Mouse (Mus musculus) NIH3T3 (cell line): ENCODE measurements at regions not wholly inside any gene's neighbourhood (a gene's known extent, or its start where the extent isn't known, plus 50 kb on each side); places are given as distances from the start of the nearest gene placed in this dataset.

Source experiments
- DNase-seq: peaks from one replicate; pipeline ENCODE4 v3.0.0-alpha.2; 2012; ENCODE audit warnings: low read depth

GRCm38 (mm10) chr11:114548658-114549057 is 119.7 kb upstream of the Rpl38 start:
- DNase-seq, result no peak

GRCm38 (mm10) chr11:114544212-114544611 is 124.1 kb upstream of the Rpl38 start:
- no peak for DNase-seq

- no peak for DNase-seq
Observed at GRCm38 (mm10) chr11:114542167-114542566, 126.2 kb upstream of the Rpl38 start.

GRCm38 (mm10) chr11:114540503-114540902 is 127.8 kb upstream of the Rpl38 start:
- peak; percentile 8 for DNase-seq

GRCm38 (mm10) chr11:114536616-114537493 is 131.5 kb upstream of the Rpl38 start:
- DNase-seq, result no peak

- no peak for DNase-seq
Observed at GRCm38 (mm10) chr11:114535900-114536299, 132.4 kb upstream of the Rpl38 start.

- no peak for DNase-seq
Observed at GRCm38 (mm10) chr11:114534436-114534835, 133.9 kb upstream of the Rpl38 start.

GRCm38 (mm10) chr11:114531241-114531765 is 137.0 kb upstream of the Rpl38 start:
- DNase-seq, result no peak

GRCm38 (mm10) chr11:114528937-114529772 is 139.2 kb upstream of the Rpl38 start:
- no peak for DNase-seq

GRCm38 (mm10) chr11:114523444-114524238 is 144.7 kb upstream of the Rpl38 start:
- DNase-seq, result peak; percentile 60

- no peak for DNase-seq
Observed at GRCm38 (mm10) chr11:114515278-114515677, 153.0 kb upstream of the Rpl38 start.

GRCm38 (mm10) chr11:114514126-114514525 is 154.2 kb upstream of the Rpl38 start:
- DNase-seq, result no peak

- DNase-seq, result no peak
Observed at GRCm38 (mm10) chr11:114513446-114513845, 154.9 kb upstream of the Rpl38 start.

GRCm38 (mm10) chr11:114511994-114512393 is 156.3 kb upstream of the Rpl38 start:
- no peak for DNase-seq

GRCm38 (mm10) chr11:114502562-114502961 is 165.8 kb upstream of the Rpl38 start:
- DNase-seq, result no peak

- DNase-seq, result no peak
Observed at GRCm38 (mm10) chr11:114501869-114502540, 166.3 kb upstream of the Rpl38 start.

- no peak for DNase-seq
Observed at GRCm38 (mm10) chr11:114500416-114500815, 167.9 kb upstream of the Rpl38 start.

GRCm38 (mm10) chr11:114499665-114500064 is 168.7 kb upstream of the Rpl38 start:
- no peak for DNase-seq

GRCm38 (mm10) chr11:114495520-114495921 is 172.8 kb upstream of the Rpl38 start:
- peak; percentile 3 for DNase-seq

- no peak for DNase-seq
Observed at GRCm38 (mm10) chr11:114486455-114486854, 181.9 kb upstream of the Rpl38 start.

GRCm38 (mm10) chr11:114485429-114485828 is 182.9 kb upstream of the Rpl38 start:
- DNase-seq, result no peak

GRCm38 (mm10) chr11:114484668-114484953 is 183.7 kb upstream of the Rpl38 start:
- no peak for DNase-seq
